Mouse (Mus musculus) mouse trophoblast stem cell (cell line): ENCODE measurements around the gene Sema4d.

ENCODE experiments used
- in situ Hi-C, 2 experiments: fragments of 300-500 bp; cut with MseI, MboI; formaldehyde crosslinking; loops; 2 replicates in 1 of 2; 3 replicates in 1 of 2; pipeline ENCODE4 v1.15.1; 2025

The Sema4d gene

DNA sequence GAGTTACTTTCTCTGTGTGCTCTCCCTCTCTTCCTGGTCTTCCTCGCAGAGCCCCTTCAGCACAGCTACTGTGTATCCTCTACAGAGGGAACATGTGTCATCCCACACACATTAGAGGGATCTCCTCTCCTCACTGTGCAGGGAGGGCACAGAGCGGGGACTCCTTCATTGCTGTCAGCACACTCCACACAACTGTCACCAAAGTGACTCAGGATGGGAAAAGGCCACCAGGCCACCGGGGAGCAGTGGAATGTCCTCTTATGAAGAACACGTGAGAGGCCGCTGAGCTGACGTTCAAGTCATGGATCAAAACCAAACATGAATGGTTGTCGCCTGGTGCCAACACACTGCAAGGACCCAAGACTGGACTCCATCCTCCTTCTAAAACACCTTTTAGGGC lies 38.0 kb downstream of the Sema4d start:
- in situ Hi-C loops = no loop called here

- in situ Hi-C loops = no loop called here
Observed at GRCm38 (mm10) chr13:51754559-51755126, 38.9 kb downstream of the Sema4d start.

- in situ Hi-C loops = no loop called here
Observed at GRCm38 (mm10) chr13:51753802-51754444, 39.6 kb downstream of the Sema4d start.

DNA sequence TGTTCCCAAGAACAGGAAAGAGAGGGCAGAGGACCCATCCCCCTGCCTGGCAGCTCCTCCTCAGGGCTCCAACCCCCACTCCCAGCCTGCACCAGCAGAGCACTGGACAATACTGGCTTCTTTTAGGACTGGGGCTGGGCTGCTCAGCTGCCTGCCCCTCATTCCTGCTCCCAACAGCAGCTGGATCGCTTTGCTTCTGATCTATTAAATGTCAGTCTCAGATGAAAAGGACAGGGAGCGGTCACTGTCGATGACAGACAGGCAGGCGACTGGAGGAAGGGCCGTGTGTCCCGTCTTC lies 40.4 kb downstream of the Sema4d start:
- in situ Hi-C loops = no loop called here

- in situ Hi-C loops = no loop called here
Observed at GRCm38 (mm10) chr13:51752346-51753167, 41.0 kb downstream of the Sema4d start.

GRCm38 (mm10) chr13:51749578-51750345 lies 43.8 kb downstream of the Sema4d start:
- in situ Hi-C loops = no loop called here

- in situ Hi-C loops = no loop called here
Observed at GRCm38 (mm10) chr13:51748009-51748552, 45.5 kb downstream of the Sema4d start.

- in situ Hi-C loops = no loop called here
Observed at GRCm38 (mm10) chr13:51747069-51747468, 46.5 kb downstream of the Sema4d start.

- in situ Hi-C loops = no loop called here
Observed at GRCm38 (mm10) chr13:51745862-51746261, 47.7 kb downstream of the Sema4d start.

DNA sequence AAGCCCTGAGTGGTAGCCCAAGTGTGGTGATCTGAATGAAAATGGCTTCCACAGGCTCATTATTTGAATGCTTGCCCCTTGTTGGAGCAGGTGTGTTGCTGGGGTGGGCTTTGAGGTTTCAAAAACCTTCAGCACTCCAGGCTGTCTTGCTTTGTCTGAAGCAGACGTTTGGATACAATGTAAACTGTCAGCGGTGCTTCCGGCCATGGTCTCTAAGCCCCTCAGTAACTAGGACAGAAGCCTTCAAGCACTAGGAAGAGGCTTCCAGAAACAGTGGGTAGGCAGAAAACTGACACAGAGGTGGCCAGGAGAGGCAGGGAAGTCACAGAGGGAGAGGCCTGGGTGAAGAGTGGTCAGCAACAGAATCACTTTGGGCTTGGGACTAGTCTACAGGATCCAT lies 49.7 kb downstream of the Sema4d start:
- in situ Hi-C loops = no loop called here

DNA sequence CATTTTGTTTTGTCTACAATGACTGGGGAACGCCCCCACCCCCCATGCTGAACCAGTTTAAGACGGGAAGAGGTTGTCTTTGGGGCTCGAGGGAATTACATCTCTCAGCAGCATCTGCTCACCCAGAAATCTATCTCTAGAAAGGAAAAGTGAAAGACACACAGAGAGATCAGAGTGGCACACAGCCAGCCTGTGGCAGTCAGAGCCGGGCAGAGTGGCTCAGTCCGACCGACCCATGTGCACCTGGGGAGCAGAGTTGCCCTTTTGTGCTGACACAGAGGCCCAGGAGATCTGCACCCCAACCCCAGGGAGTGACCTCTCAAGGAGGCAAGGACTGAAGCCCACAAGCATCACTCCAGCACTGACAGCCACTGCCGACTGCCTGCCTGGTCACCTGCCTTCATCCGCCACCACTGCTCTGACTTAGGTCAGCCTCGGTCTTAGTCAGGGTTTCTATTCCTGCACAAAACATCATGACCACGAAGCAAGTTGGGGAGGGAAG lies 50.9 kb downstream of the Sema4d start:
- in situ Hi-C loops = no loop called here

GRCm38 (mm10) chr13:51740776-51741175 lies 52.8 kb downstream of the Sema4d start:
- in situ Hi-C loops = no loop called here

DNA sequence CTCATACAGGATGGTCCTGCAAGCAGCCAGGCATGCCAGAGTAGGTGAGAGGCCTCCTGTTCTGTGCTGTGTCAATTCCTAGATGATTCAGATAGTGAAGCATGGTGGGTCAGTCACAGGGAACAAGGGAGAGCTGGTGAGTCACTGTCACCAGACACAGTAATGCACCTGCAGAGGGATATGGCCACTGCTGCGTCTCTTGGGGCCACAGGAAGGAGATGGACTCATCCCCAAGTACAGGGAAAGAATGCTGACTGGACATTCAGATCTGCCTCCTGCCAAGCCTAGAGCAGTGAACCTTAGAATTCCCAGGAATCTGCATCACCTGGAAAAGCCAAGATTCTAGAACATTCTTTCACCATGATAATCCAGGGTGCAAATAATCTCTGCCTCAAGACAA lies 53.8 kb downstream of the Sema4d start:
- in situ Hi-C loops = no loop called here

- in situ Hi-C loops = no loop called here
Observed at GRCm38 (mm10) chr13:51738531-51739117, 54.9 kb downstream of the Sema4d start.

DNA sequence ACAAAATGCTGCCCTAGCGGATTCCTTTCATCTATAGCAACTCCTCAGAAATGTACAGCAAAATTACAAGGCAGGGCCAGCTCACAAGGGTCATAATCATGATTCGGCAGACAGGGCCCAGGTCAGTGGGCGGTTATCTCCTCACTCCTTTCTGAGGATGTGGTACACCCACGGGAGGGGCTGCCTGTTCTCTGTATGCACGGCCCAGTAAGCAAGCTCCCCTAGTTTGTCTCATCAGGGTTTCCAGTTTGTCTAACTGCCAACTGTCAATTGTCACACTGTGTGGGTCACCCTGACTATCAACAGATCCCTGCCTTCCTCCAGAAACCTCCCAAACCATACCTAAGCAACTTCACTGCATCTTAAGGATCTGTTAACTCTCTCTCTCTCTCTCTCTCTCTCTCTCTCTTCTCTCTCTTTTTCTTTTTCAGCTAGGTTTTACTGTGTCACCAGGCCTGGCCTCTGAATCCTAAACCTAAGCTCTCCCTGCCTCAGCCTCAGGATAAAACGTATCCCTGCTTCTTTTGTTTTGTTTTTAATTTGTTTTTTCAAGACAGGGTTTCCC lies 55.5 kb downstream of the Sema4d start:
- in situ Hi-C loops = no loop called here

DNA sequence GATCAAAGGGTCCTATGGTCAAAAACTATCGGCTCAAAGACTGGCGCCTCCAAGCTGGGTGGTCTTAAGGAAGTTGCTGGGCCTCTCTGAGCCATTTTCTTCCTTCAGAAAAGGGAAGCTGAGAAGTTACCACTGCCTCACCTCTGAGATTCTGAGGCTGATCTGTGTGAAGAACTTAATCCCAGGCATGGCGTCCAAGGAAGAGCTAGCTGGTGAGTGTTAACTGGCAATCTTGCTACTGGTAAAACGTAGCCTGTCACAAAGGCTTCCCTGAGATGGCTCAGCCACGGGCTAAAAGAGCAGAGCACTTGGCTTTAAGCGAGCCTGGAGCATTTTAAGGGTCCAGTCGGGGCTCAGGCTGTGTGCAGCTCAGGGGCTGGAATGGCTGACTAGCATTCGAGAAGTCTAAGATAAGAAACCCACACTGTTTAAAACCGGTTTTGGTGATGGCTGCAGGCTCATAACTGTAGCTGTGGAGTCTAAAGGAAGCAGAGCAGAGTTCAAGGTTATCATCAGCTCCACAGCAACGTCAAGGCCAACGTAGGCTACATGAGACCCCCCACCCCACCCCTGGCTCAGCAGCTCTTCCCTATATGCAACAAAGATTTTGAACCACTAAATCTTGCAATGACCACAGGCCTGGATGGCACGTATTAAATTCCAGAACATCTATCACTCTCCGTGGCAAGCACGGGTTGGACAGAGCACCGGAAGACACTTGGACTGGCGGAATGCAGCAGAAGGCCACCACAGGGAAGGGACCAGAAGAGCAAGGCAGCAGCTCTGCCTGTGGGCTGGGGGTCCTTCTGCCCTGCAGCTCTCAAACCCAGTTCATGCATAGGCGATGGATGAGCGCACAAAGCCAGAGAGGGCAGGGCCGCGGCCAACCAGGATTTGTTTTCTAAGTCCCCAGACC lies 56.3 kb downstream of the Sema4d start:
- in situ Hi-C loops = no loop called here

DNA sequence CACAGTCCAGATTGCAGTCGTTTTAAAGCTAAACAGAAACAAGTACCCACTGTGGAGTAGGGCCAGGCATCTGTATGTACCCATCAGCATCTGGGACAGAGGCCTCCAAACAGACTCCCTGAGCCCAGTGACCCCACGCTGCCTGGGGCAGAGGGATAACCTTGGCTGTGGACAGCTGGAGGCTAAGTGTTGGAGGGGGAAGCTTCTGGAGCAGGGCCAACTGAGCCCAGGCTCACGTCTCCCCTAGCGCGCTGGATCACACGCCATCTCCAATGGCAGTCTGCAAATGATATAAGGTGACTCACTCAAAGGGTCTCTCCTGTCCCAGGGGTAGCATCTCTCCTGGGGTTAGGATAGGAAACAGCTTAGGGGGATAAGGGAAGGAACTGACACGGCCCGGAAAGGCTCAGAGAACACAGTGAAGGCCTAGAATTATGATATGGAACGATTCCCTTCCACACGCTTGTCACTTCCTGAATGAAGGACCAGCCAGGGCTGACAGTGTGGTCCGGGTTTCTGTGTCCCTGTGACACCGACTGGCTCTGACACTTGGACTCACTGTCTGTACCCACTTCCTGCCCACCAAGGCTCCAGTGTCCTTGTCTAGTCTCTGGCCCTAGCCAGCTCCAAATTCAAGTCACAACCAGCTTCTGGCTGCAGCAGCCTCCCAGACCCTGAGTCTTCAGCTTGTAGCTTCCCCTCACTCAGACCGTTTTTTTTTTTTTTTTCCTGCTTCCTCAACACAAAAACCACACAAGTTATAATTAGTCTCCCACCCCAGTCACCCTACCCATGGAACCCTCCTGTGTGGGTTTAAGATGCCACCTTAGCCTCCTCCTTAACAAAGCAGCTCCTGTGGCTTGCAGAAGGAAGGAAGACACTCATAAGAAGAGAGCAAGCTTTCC lies 57.3 kb downstream of the Sema4d start:
- in situ Hi-C loops = no loop called here

DNA sequence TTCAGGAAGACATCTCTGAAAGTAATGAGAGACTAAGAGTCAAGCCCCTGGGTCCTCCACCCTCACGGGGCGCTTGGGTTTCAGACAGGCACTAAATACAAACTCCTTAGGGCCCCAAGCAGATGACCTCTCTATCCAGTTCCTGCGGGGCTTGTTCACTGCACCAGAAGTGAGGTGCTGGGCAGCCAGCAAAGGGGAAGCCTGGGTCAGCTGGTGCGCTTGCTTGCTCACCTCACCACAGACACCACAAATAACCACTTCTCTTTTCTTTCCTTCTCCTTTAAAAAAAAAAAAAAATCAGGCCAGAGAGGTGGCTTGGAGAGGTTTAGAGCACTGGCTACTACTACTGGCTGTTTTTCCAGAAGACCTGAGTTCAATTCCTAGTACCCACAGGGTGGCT lies 59.0 kb downstream of the Sema4d start:
- in situ Hi-C loops = no loop called here

DNA sequence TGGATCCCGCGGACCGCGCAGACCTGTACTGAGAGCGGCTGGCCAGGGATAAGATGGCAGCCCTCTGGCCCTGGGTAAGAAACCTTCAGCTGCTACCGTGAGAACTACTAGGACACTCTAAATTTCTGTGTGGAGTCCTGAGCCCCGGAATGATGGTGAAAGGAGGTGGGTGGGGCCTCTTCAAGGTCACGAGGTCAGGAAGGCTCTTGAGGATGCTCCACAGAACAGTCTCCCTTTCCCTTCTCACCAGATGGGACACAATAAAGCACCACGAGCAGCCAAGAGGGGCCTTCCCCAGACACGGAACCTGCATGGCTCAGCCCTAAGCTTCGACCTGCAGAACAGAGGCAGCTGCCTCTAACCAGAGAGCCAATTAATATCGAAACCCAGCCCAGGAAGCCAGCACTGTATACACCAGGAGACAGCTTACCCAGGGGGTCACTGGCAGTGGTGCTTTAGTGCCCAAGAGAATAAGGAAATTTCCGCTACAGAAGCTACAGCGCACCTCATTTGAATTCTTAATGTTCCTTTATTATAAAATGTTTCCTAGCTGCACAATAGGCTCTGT lies 61.4 kb downstream of the Sema4d start:
- in situ Hi-C loops = no loop called here
